Mouse (Mus musculus): Measurements from ENCODE around the gene Adam8. TPM values are rescaled to one million over a fixed set of nuclear protein-coding genes. Genes with fewer than 3 reads are reported as not detected.

Adam8 gene
- total RNA-seq, 2 experiments from 2014 or later = 1.8 to 2.0 TPM

DNA sequence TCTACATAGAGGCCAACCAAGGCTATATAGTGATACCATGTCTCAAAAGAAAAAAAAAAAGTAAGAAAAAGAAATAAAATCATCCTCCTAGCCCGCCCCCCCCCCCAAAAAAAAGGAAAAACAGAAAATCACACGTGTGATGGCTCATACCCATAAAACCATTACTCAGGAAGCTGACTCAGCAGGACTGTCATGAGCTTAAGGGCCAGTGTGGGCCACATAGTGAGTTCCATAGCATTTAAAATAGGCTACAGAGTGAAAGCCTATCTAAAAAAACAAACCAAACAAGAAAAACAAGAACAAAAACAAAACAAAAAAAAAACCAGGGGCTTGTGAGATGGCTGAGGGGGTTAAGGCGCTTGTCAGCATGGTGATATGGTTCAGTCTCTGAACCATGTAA is 11.6 kb downstream of the Adam8 start:
- no peak for DNase-seq (ENCODE audit: low spot score in 2 of 2)

DNA sequence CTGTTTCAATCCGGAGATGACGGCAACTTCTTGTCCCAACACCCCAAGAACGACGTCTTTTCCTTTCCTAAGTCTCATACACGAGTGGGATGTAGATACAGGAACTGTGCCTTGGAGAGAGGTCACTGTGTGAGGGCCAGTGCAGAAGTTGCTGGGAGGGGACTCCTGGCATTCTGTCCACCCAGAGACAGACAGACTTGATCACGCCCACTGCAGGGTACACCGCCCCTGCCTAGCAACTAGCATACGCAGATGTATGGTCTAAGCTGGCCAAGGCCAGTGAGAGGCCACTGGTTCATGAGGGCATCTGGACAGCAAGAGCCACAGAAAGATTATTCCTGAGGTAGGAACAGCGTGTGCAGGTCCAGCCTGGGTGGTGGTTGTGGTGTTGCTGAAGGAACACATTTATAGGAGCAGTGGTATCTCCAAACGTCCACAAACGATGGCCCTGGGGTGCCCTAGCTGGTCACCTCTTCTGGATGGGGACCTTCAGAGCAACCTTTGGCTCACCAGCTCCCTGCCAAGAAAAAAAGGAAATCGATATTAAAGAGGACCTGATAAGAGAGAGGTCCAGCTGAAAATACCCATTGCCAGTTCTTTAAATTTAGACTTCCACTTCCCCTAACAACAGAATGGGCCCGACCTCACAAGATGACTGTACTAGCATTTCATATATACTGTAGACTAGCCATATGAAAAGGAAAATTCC is 13.2 kb downstream of the Adam8 start:
- DNase-seq (ENCODE audit: low spot score in 2 of 2) = no peak

DNA sequence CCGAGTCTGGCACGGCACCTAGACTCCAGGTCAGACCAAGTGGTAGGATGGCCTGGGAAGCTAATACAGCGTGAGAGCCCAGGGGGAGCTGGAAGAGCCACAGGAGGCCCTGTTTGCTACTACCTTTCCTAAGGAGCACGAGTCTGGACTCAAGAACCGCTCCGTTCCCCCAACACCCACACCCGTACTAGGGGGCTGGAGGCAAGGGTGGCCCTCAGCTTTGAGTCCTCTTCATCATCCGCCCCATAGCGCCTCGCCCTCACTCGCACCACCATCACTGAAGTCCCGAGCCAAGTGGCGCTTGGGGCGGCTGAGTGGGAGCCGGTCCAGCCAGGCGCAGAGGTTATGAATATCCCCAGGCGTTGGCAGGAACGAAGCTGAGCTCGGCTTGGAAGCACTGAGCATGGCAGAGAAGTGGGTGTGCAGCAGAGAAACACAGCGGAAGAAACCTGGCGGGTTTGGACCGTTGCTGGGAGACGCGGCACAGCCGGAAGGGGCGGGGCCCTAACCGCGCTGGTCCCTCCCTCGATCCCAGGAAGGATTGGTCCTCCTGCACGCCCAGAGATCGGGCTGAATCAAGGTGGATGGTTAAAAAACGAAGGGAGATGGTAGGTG is 14.0 kb downstream of the Adam8 start, which contains the start of gene 6430531B16Rik:
6430531B16Rik (minus strand) TSS at position 478 of the 615 bp plus-strand sequence.
- DNase-seq (ENCODE audit: low spot score in 2 of 2) = peak; percentile 61 to 62

DNA sequence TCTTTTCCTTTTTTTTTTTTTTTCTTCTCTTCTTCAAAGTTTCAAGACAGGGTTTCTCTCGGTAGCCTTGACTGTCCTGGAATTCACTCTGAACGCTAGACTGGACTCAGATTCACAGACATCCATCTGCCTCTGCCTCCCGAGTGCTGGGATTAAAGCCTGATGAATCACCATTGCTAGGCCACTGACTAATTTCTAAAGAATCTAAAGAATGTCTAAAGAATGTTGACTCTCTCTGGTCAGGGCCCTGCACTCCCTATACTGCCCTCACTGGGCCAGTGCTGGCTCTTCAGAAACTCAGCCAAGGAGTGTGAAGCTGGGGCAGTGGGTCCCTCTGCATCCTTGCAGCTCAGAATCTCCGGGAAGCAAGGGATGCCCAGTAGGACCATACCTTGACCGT is 16.9 kb downstream of the Adam8 start:
- no peak for DNase-seq (ENCODE audit: low spot score in 2 of 2)

DNA sequence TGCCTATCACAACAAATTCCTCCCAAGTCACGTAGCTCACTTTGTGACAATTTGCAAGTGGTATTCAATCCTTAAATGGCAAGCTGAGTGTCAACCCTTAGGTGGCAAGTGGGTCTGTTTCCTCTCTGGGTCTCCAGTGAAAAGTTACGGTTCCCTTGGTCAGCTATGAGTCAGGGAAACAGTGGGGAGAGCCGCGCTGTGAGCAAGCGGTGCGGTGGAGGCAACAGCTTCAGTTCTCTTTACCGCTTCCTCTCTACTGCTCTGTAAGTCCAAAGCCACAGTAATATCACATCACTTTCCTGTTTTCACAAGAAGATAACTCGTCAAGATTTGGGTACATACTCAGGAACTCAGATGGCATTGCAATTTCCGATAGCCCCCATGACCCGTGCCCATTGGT is 18.1 kb downstream of the Adam8 start:
- no peak for DNase-seq (ENCODE audit: low spot score in 2 of 2)

DNA sequence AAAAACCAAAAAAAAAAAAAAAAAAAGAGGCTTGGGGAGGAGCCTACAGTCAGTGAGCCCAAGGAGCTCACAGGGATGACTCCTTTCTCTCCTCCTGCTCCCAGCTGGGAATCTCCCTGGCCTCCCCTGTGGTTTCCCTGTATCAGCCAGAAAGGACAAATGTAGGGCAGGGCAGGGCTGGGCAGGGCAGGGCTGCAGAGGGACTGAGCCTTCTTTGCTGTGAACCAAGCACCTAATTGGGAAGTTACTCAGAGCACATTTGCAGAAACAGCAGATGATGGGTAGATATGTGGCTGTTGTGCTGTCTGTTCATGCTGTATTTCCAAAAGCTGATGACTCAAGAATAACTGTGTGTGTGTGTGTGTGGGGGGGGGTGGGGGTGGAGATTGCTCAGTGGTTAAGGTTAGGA is 19.4 kb downstream of the Adam8 start:
- no peak for DNase-seq (ENCODE audit: low spot score in 2 of 2)

DNA sequence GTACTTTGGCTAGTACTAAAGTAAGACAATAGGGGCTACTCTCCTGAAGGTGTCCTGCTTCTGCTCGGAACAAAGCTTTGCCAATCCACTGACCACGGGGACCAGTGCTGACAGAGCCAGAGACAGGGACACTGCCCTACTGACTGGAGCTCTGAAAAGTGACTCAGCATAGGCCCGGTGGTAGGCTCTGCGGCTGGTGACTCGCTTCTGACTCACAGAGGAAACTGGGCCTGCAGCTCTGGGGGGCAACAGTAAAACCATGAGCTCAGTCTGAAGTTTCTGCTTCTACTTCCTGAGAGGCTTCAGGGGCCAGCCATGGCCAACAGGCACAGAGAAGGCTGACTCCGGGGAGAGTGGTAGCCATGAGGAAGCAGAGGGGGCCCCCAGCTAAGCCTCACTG is 20.9 kb downstream of the Adam8 start:
- DNase-seq (ENCODE audit: low spot score in 2 of 2) = no peak

DNA sequence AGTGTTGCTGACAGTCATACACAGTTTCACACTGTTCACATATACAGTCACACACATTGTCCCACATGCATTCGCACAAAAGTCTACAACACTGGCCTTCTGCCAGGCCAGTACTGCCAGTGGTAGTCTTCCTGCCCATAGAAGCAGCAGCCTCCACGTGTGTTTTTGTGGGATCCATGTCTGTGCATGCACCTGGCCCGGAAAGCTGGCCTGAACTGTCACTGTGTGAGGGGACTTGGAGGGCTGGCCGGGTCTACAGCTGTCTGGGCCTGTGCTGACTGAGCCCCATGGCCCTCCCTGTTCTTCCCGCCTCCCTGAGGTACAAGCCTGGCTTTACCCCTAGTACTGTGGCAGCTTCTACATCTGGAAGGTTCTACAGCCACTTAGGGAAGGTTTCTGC is 21.4 kb downstream of the Adam8 start:
- no peak for DNase-seq (ENCODE audit: low spot score in 2 of 2)

DNA sequence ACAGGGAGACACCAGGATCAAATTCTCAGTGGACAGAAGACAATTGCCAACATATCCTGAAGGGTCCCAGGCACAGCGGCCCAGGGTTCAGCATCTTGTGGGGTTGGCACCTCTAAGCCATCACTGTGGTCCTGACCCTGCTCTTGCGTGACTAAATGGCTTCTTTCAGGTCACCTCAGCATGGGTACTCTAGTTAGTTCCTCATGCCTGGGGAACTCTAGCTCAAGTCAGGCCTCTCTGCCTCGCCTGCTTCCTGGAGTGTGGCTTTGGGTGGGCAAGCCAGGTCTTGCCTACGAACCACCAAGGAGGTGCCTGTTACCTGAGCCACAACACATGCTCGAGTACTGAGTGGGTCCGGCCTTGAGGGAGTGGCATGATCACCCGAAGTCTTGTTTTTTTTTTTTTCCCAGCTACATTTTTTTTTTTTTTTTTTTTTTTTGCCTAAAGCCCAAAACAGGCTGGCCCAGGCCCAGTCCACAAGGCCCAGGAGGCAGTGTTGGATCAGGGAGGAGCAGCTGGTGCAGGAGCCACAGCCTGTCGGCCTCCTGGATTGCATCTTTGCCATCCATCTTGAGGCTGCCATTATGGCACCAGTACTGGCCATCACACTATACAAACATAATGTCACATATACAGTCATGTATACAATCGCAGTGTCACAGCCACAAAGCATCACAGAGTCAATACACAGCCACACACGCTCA is 22.0 kb downstream of the Adam8 start:
- no peak for DNase-seq (ENCODE audit: low spot score in 2 of 2)

DNA sequence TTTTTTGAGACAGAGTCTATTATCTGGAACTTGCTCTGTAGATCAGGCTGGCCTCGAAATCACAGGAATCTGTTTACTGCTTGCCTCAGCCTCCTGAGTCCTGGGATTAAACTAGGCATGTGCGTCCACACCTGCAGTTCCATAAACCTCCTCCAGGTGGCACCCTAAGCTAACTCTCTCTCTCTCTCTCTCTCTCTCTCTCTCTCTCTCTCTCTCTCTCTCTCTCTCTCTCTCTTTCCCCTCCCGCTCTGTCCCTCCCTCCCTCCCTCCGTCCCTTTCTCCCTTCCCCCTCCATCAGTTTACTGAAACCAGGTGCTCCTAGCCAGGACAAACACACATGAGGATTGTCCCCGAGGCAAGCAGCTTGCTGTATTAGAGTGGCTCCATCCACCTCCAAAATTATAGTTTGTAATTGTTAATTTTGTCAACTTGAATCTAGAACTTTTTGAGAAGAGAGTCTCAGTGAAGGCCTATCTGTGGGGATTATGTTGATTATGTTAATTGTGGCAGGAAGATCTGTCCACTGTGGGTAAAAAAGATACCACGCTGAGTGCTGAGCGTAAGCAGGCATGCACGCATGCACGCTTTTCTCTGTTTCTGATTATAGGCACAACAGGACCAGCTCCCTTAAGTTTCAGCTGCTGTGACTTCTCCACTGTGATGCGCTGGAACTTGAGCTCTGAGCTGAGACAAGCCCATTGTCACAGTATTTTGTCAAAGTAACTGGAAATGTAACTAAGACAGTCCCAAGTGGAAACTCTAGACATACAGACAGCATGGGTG is 22.8 kb downstream of the Adam8 start:
- peak in 1 of 2 experiments; percentile 62 for DNase-seq (ENCODE audit: low spot score in 2 of 2)

DNA sequence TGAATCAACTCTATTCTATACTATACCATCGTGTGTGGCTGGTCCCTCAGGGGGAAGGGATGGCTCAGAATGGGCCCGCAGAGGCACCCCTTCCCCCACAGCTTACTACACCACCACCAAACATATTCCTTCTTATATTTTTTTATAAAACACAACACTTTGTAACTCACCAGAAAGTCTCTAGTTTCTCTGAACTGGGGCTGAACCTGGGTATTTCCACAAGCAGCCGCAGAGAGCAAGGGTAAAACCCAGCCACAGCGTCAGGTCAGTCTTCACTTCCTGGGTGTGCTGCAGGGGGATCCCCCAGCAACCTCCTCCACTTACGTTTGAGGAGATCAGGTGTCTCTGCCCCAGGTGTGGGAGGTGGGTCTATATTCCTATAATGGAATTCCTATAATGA is 23.9 kb downstream of the Adam8 start:
- no peak for DNase-seq (ENCODE audit: low spot score in 2 of 2)

DNA sequence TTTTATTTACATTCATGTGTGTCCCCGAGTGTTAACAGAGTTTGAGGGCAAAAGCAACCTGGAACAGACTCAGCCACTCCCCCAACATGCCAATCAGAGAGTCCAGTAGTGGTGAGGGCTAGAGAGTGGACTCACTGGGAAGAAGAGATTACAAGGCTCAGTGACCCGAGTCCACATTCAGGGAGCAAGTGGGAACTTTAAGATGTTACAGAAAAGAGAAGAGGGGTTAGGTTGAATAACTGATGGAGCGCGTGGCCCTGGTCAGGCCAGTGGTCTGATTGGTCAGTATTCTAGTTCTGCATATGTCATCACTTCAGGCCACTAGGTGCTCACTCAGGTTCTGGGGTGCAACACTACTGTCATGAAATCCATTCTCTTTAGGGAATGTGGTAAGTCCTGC is 25.2 kb downstream of the Adam8 start:
- no peak for DNase-seq (ENCODE audit: low spot score in 2 of 2)

DNA sequence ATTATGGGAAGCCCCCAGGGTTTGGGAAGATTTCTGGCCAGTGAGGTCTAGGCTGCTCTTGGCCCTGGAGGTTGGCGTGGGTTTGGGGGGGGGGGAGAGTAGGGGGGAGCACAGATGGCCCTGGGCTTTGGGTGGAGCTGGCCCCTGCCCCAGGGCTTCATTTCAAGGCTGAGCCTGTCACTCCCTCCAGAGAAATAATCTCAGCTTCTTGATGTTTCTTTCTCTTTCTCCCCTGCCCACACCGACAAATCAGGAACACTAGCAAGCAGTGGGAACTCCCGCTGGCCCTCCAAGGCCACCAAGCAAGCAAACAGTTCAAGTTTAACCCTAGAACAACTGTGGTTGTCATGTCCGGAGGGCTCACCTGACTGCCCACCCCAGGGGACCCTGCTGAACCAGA is 28.5 kb downstream of the Adam8 start:
- DNase-seq (ENCODE audit: low spot score in 2 of 2) = no peak

DNA sequence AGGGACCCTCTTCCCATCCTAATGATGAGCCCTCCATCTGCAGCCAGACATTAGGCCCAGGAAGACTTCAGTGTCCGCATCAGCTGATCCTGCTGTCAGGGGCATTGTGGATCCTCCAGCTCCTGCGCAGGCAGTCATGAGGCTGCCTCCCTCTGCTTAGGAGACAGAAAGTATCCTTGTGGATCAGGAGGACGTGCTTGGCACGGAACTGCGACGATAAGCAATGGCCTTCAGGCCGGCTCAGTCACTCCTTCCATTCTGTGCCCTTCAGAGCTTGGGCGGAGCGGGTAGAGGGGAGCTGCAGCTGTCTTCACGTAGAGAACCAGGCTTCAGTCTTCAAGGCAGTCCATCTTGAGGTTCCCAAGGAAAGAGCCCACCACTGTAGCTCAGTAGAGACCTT is 31.2 kb downstream of the Adam8 start:
- DNase-seq (ENCODE audit: low spot score in 2 of 2) = no peak

DNA sequence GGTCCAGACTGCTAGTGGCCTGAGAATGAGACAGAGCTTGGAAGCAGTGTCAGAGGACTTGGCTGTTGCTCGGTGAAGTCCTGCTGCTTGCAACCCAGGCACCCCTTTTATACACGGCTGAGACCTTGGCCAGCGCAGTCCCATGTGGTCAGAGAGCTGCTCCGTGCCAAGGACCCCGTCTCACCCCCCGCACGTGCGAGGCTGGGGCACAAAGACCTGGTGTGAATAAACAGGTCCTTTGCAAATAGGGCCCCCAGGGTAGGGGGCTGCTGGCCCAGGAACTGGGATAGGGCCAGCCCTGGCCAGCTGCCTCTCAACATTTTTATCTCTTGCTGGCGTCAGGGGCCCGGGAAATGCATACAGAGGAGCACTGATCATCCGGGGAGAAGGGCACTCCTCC is 34.4 kb downstream of the Adam8 start:
- no peak for DNase-seq (ENCODE audit: low spot score in 2 of 2)

DNA sequence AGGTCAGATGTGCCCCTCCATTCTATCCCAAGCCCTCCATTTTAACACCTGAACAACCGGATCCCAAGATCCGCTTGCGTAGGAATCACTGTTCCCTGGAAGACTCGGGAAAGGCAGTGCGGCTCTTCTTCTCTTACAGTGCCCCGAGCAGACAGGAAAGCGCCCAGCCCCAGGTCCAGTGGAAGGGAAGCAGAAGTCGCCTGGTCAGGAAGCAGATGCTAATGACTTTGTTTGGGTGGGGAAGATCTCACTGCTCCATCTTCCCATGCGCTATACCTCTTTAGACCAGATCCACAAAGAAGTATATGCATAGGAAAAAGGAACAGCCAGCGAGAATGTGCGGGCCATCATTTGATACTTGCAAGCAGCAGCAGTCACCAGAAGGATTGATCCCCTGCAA is 34.9 kb downstream of the Adam8 start:
- no peak for DNase-seq (ENCODE audit: low spot score in 2 of 2)

DNA sequence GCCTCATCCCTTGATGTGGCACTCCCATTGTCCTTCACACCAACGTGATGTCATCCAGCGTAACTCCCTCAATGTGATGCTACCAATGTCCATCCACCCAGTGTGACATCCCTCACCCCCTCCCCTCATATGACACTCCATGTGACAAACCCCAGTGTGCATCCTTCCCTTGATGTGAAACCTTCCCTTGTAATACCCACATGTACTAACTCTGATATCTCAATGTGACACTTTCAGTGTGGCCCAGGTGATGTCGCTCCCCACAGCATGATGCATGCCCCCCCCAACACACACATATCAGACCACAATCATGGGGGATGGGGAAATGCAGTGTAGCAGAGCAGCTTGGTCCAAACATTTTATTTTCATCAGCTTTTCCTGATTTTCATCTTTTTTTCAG is 35.7 kb downstream of the Adam8 start:
- no peak for DNase-seq (ENCODE audit: low spot score in 2 of 2)

DNA sequence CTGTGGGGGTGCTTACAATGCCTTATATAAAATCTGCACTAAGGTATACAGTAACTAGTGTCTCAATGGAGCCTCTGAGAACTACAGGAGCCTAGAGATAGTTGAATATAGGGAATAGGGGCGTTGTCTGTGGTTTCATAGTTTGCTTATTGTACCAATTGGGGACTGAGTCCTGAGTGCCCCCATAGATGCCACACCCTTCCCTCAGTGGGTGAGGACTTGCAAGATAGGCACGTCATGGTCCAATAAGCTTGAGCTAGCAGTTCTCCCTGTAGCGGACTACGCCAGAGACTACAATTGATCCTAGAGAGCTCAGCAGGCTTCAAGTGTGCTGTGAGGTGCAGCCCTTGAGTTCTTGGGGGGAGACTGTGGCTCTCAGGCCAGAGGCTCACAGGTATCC is 36.9 kb downstream of the Adam8 start:
- DNase-seq (ENCODE audit: low spot score in 2 of 2) = no peak

DNA sequence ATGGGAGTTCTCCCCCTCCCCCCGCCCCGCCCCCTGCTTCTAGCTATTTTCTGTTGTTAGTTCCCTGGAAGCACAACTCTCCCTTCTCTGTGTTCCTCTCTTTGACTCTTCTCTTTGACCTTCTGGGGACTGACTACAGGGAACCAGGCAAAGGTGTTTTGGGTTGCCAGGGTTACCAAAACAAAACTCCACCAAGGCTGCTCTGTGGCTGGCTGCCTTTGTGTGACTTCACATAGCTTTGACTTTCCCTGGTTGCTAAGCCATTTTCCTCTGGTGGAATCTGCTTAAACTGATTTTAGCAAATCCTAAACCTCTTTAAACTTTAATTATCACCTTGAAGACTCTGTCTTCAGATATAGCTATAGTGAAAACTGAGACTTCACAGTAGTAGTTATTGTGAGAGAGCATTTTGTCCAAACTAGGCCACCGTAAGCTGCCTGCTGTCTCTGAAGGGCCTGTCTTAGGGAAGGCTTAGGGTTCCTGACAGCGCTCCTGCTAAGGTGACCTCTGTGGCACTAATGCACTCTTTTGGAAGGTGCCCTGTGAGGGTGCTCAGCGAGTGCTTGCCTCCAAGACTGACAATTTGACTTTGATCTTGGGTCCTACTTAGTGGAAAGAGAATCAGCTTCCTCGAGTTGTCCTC is 40.2 kb downstream of the Adam8 start:
- no peak for DNase-seq (ENCODE audit: low spot score in 2 of 2)

DNA sequence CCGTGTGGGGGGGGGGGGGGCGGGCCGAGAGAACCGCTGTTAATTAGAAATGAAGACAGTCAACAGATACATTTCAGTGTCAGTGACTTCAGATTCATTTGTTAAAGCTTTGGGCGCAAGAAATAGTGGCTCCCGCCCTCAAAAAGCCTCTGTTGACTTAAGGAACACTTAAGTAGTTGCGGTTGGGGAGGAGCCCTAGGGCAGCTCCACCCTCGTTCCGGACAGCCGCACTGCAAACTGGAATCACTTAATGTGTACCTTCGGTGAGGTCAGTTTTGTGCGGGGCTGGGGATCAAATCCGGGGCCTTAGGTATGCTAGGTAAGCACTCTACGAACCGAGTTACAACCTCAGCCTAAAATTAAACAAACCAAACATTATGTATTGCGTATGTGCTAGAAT is 41.3 kb downstream of the Adam8 start:
- no peak for DNase-seq (ENCODE audit: low spot score in 2 of 2)

DNA sequence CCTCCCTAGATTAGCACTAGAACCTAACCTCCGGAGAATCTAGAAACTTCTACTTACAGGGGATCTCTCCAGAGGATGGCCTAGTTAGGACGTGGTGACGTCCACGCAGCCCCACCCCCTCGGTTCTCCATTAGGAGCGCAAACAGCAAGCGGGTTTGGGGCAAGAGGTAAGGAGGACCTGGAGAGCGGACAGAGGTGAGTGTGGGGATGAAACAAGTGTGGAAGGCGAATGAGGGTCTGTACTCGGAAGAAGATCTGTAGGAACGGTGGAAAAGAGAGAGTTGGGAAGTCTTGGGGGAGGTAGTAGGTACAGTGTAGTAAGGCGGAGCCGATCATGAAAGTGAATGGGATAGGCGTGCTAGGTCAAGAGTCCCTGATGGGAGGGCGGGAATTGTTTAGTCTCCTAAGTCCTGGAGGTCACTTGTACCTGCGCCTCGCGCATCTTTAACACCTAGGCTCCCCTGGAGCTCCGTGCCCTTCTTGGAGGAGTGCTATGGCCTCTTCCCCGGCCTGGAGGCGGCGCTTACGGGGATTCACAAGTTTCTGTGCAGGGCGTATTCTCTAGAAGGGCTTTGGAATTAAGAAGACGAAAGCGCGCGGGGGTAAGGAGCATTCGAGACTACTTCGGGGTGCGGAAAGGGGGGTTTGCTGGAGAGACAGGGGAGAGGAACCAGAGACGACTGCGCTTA is 41.9 kb downstream of the Adam8 start:
- no peak for DNase-seq (ENCODE audit: low spot score in 2 of 2)
